Mouse (Mus musculus): ENCODE measurements around the gene Sbk2. TPM values are rescaled to one million over a fixed set of nuclear protein-coding genes. Genes with fewer than 3 reads are reported as not detected.
"Not testable (repeated sequence)": the region's sequence is repeated elsewhere in the genome, so short reads cannot be mapped to it uniquely, and the experiment has no call there.

The Sbk2 gene
- polyA plus RNA-seq (2016; fragmentation: Nextera tagmentation; extraction: Ambion mirVana), result 2.1 and 2.6 TPM in 2 replicates

- H3K27me3 ChIP-seq (replicated peaks), result 0 out of 2 replicates have a peak, but pooled peaks cover 3% of the 10 kb centered on the region
- no peak within 1 kb of the TSS for H3K9ac ChIP-seq
- H3K9me3 ChIP-seq (replicated peaks), result no peaks in the 10 kb centered on the region
- 3% methylated on average over 10 of the region's 10 CpGs for WGBS
- peak within 1 kb of the TSS; percentile 42 for H3K4me2 ChIP-seq
- no peak within 1 kb of the TSS for H3K4me3 ChIP-seq
- no peak within 1 kb of the TSS for H3K27ac ChIP-seq (ENCODE audit: poor library complexity, severe bottlenecking)
- ATAC-seq (ENCODE audit: insufficient number of reproducible peaks, low FRiP score), result peak; percentile 83
- no peaks in the 10 kb centered on the region for H3K36me3 ChIP-seq
- no peaks in the 10 kb centered on the region for H3K4me1 ChIP-seq (replicated peaks)
These were observed at the start of gene Sbk2 for GRCm38 (mm10) chr7:4964272-4964671. Gene Sbk2, minus strand, starts transcription at chr7:4964406.

- peaks cover 60% of the 10 kb centered on the region for H3K36me3 ChIP-seq
- no peak overlapping the region for H3K27ac ChIP-seq (ENCODE audit: poor library complexity, severe bottlenecking)
- H3K27me3 ChIP-seq (replicated peaks), result no peaks in the 10 kb centered on the region
- peak overlapping the region; percentile 65 for H3K4me2 ChIP-seq
- peaks cover 8% of the 10 kb centered on the region for H3K4me1 ChIP-seq (replicated peaks)
- H3K9ac ChIP-seq, result no peak overlapping the region
- no peak overlapping the region for H3K4me3 ChIP-seq
- 90% methylated on average over 27 of the region's 27 CpGs for WGBS
- no peak for ATAC-seq (ENCODE audit: insufficient number of reproducible peaks, low FRiP score)
- H3K9me3 ChIP-seq (replicated peaks), result 0 out of 2 replicates have a peak, but pooled peaks cover 8% of the 10 kb centered on the region
These were observed 48.7 kb upstream of the Sbk2 start for GRCm38 (mm10) chr7:5012681-5013513.

- peaks cover 67% of the 10 kb centered on the region for H3K36me3 ChIP-seq
- no peak; the same call in 1 of the 2 replicates for ATAC-seq (ENCODE audit: insufficient number of reproducible peaks, low FRiP score)
- H3K27ac ChIP-seq (ENCODE audit: poor library complexity, severe bottlenecking), result no peak overlapping the region
- 0 out of 2 replicates have a peak, but pooled peaks cover 8% of the 10 kb centered on the region for H3K9me3 ChIP-seq (replicated peaks)
- H3K4me1 ChIP-seq (replicated peaks), result 0 out of 2 replicates have a peak, but pooled peaks cover 2% of the 10 kb centered on the region
- no peaks in the 10 kb centered on the region for H3K27me3 ChIP-seq (replicated peaks)
- no peak overlapping the region for H3K4me2 ChIP-seq
- H3K9ac ChIP-seq, result no peak overlapping the region
- 93% methylated on average over 26 of the region's 26 CpGs for WGBS
- no peak overlapping the region for H3K4me3 ChIP-seq
These were observed 44.0 kb upstream of the Sbk2 start for GRCm38 (mm10) chr7:5008229-5008628.

DNA sequence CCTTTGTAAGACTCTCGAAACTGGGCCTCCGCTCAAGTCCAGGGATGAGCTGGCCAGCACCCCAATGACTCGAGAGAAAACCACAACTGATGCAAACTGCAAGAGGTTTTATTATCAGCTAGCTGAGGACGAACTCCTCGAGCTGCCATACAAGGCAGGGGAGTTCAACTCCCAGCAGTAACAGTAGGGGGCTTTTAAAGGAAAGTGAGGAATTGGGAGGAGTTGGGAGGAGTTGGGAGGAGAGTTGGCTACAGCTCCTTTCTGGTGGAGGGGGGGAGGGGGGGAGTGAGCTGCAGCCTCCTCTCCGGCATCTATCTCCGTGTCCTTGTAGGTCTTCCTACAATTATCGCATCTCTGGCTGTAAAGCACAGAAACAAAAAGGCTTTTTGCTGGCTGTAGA is 38.7 kb upstream of the Sbk2 start:
- not testable (repeated sequence) for H3K4me2 ChIP-seq; H3K9ac ChIP-seq; H3K9me3 ChIP-seq (replicated peaks); H3K27me3 ChIP-seq (replicated peaks); ATAC-seq (ENCODE audit: insufficient number of reproducible peaks, low FRiP score); H3K27ac ChIP-seq (ENCODE audit: poor library complexity, severe bottlenecking); H3K4me1 ChIP-seq (replicated peaks); H3K4me3 ChIP-seq
- WGBS, result 63% methylated on average over 8 of the region's 8 CpGs
- peaks cover 16% of the 10 kb centered on the region for H3K36me3 ChIP-seq

GRCm38 (mm10) chr7:4999876-5000275 is 35.7 kb upstream of the Sbk2 start:
- Histone ChIP-seq H3K9ac (no peak overlapping the region), H3K4me3 (no peak overlapping the region), H3K9me3 (replicated peaks) (no peaks in the 10 kb centered on the region; the same call in 1 of the 2 replicates), H3K4me2 (no peak overlapping the region), H3K4me1 (replicated peaks) (peaks cover 13% of the 10 kb centered on the region), H3K27me3 (replicated peaks) (peaks cover 4% of the 10 kb centered on the region), H3K36me3 (no peaks in the 10 kb centered on the region), H3K27ac (ENCODE audit: poor library complexity, severe bottlenecking) (no peak overlapping the region)
- WGBS, result 61% methylated on average over 2 of the region's 2 CpGs
- no peak for ATAC-seq (ENCODE audit: insufficient number of reproducible peaks, low FRiP score)

DNA sequence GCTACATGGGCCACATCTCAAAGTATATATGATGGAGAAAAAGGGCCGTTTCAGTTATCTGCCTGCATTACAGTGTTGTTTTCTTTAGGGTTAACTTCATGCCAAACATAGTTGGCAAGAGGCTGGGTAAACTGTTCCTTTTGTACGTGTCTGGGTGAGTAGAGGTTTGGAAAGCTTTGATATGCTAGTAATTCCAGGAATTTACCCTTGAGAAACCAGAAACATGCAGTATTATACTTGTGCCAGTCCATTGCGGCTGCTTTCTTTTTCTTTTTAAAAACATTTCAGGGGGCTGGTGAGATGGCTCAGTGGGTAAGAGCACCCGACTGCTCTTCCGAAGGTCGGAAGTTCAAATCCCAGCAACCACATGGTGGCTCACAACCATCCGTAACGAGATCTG is 32.7 kb upstream of the Sbk2 start:
- WGBS, result 53% methylated on average over 8 of the region's 8 CpGs
- no peak for ATAC-seq (ENCODE audit: insufficient number of reproducible peaks, low FRiP score)
- H3K9ac ChIP-seq, result peak overlapping the region; percentile 79; the same call in 1 of the 2 replicates

GRCm38 (mm10) chr7:4996003-4996895 is 32.0 kb upstream of the Sbk2 start, which contains the start of gene Zfp579:
Gene Zfp579, minus strand, starts transcription at chr7:4996158.
- H3K27me3 ChIP-seq (replicated peaks), result peaks cover 31% of the 10 kb centered on the region
- WGBS, result 5% methylated on average over 18 of the region's 26 CpGs
- peak within 1 kb of the TSS; percentile 79 for H3K9ac ChIP-seq
- peak within 1 kb of the TSS; percentile 73 for H3K4me2 ChIP-seq
- peak within 1 kb of the TSS; percentile 60 for H3K4me3 ChIP-seq
- peak within 1 kb of the TSS; percentile 68 for H3K27ac ChIP-seq (ENCODE audit: poor library complexity, severe bottlenecking)
- H3K4me1 ChIP-seq (replicated peaks), result peaks cover 28% of the 10 kb centered on the region
- ATAC-seq (ENCODE audit: insufficient number of reproducible peaks, low FRiP score), result peak; percentile 81
- peaks cover 32% of the 10 kb centered on the region for H3K36me3 ChIP-seq
- H3K9me3 ChIP-seq (replicated peaks), result no peaks in the 10 kb centered on the region; the same call in 1 of the 2 replicates

More for the DNA sequence above, 32.7 kb upstream of the Sbk2 start:
- no peaks in the 10 kb centered on the region; the same call in 1 of the 2 replicates for H3K9me3 ChIP-seq (replicated peaks)
- H3K27ac ChIP-seq (ENCODE audit: poor library complexity, severe bottlenecking), result 0 out of 2 replicates have a peak overlapping the region, but pooled peaks have one; percentile 68
- peaks cover 25% of the 10 kb centered on the region for H3K36me3 ChIP-seq
- H3K27me3 ChIP-seq (replicated peaks), result peaks cover 31% of the 10 kb centered on the region
- H3K4me3 ChIP-seq, result 0 out of 2 replicates have a peak overlapping the region, but pooled peaks have one; percentile 60
- peaks cover 28% of the 10 kb centered on the region for H3K4me1 ChIP-seq (replicated peaks)
- H3K4me2 ChIP-seq, result peak overlapping the region; percentile 73

DNA sequence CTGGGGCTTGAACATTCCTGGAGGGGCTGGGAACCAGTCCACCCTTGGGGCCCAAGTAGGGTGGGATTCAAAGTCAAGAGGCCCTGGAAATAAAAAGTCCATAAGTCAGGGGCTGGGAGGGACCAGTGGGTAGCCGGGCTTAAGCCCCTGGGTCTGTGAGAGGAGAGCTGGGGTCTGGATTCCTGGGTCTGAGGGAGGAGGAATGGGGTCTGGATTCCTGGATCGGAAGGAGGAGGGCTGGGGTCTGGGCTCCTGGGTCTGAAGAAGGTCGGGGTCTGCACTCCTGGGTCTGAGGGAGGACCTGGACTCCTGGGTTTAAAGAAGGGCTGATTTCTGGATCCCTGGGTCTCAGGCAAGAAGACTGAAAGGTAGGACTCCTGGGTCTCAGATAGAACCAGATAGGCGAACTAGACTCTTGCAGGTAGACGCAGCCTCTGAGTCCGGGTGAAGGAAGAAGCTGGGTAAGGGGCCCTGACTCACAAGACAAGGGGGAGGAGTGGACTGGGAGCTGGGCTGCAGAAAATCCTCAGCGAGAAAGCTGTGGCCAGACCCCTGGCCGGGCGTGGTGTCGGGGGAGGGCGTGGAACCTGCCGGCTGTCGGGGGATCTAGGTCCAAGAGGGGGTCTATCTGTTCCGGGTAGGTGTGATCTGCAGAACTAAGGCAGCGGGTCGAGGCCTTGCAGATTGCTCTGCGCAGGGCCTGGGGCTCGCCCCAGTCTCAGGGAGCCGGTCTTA is 31.2 kb upstream of the Sbk2 start:
- 0 out of 2 replicates have a peak overlapping the region, but pooled peaks have one; percentile 68 for H3K27ac ChIP-seq (ENCODE audit: poor library complexity, severe bottlenecking)
- no peak; the same call in none of the 2 replicates for ATAC-seq (ENCODE audit: insufficient number of reproducible peaks, low FRiP score)

GRCm38 (mm10) chr7:4993999-4994788 is 30.0 kb upstream of the Sbk2 start:
- 35% methylated on average over 58 of the region's 59 CpGs for WGBS
- H3K9ac ChIP-seq, result peak overlapping the region; percentile 11
- peaks cover 36% of the 10 kb centered on the region for H3K36me3 ChIP-seq
- H3K4me3 ChIP-seq, result peak overlapping the region; percentile 60
- H3K4me1 ChIP-seq (replicated peaks), result peaks cover 28% of the 10 kb centered on the region
- no peak for ATAC-seq (ENCODE audit: insufficient number of reproducible peaks, low FRiP score)
- H3K27ac ChIP-seq (ENCODE audit: poor library complexity, severe bottlenecking), result no peak overlapping the region
- H3K27me3 ChIP-seq (replicated peaks), result peaks cover 31% of the 10 kb centered on the region
- H3K9me3 ChIP-seq (replicated peaks), result peaks cover 4% of the 10 kb centered on the region; the same call in 1 of the 2 replicates
- H3K4me2 ChIP-seq, result peak overlapping the region; percentile 73

More for the DNA sequence above, 31.2 kb upstream of the Sbk2 start:
- Histone ChIP-seq H3K9me3 (replicated peaks) (peaks cover 4% of the 10 kb centered on the region; the same call in 1 of the 2 replicates), H3K27me3 (replicated peaks) (peaks cover 31% of the 10 kb centered on the region), H3K36me3 (peaks cover 35% of the 10 kb centered on the region), H3K4me3 (peak overlapping the region; percentile 60), H3K9ac (peak overlapping the region; percentile 79), H3K4me2 (peak overlapping the region; percentile 73), H3K4me1 (replicated peaks) (peaks cover 28% of the 10 kb centered on the region)
- 5% methylated on average over 19 of the region's 19 CpGs for WGBS

Measured in heart, embryonic 12.5 days (tissue).